7 mouse cellular contexts compared by ENCODE assay signal in the genomic region with DNA sequence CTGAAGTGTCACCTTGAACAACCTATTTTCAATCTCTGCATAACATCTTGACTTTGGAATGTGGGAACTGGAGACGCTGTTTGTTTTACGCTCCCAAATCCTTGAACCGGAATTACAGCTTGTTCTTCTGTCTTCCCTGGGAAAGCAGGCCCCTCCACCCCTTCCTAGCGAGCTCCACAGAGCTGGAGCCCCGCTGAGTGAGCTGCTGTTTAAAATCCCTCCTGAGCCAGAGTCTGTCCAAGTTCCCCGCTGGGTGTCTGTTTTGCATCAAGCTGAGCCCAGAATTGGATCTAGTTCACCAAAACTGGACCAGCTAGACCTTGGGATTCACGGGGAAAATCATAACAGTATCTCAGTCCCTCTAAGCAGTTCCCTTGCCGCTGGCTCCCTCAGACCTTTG.
DNase-seq lines count a peak whose midpoint lies in the region; ATAC-seq and TF ChIP-seq lines count a peak whose summit lies in the region.

No protein-coding gene starts in this region.

- DNase-seq in brain, embryonic 14.5 days (ENCODE audit: low read depth) = peak; percentile 66
- DNase-seq in cerebellum, postnatal 36 days = peak; percentile 75
- DNase-seq in gastrocnemius, postnatal 25 days = peak; percentile 17
- DNase-seq in mesoderm, embryonic 11.5 days (ENCODE audit: low read depth, low spot score) = peak; percentile 60
- no peak for DNase-seq in urinary bladder, postnatal 25 days (ENCODE audit: low spot score)

- peak overlapping the region; percentile 70 for H3K27ac ChIP-seq in intestine, embryonic 15.5 days
- H3K27ac ChIP-seq in stomach, embryonic 15.5 days = peak overlapping the region; percentile 74

- TF ChIP-seq POLR2A in brain, embryonic 14.5 days (IDR thresholded peaks at IDR 0.05; ENCODE audit: borderline replicate concordance, extremely low read depth, insufficient read depth, insufficient read length, poor library complexity, severe bottlenecking) = no peak

- no peaks in the 10 kb centered on the region for H3K27me3 ChIP-seq in intestine, embryonic 15.5 days (replicated peaks)
- no peaks in the 10 kb centered on the region for H3K27me3 ChIP-seq in stomach, embryonic 15.5 days (replicated peaks)

- H3K4me2 ChIP-seq in intestine, embryonic 15.5 days (replicated peaks) = peak overlapping the region; percentile 26
- H3K4me2 ChIP-seq in stomach, embryonic 15.5 days = peak overlapping the region; percentile 29; the same call in 1 of the 2 replicates

- no peaks in the 10 kb centered on the region for H3K9me3 ChIP-seq in intestine, embryonic 15.5 days
- H3K9me3 ChIP-seq in stomach, embryonic 15.5 days = no peaks in the 10 kb centered on the region

- ATAC-seq in intestine, embryonic 15.5 days = peak; percentile 60
- ATAC-seq in stomach, embryonic 15.5 days (ENCODE audit: insufficient read depth, low FRiP score, low read depth) = peak; percentile 47; the same call in 1 of the 2 replicates

- no peak for TF ChIP-seq CTCF in brain, embryonic 14.5 days (IDR thresholded peaks at IDR 0.05; ENCODE audit: borderline replicate concordance, extremely low read depth, insufficient read depth, insufficient read length)

- H3K4me1 ChIP-seq in intestine, embryonic 15.5 days (replicated peaks) = peaks cover 11% of the 10 kb centered on the region
- peaks cover 13% of the 10 kb centered on the region; the same call in 1 of the 2 replicates for H3K4me1 ChIP-seq in stomach, embryonic 15.5 days

- 13% methylated on average over 8 of the region's 8 CpGs for WGBS in intestine, embryonic 15.5 days
- 16% methylated on average over 8 of the region's 8 CpGs for whole genome bisulfite sequencing in stomach, embryonic 15.5 days

- H3K36me3 ChIP-seq in intestine, embryonic 15.5 days = no peaks in the 10 kb centered on the region
- H3K36me3 ChIP-seq in stomach, embryonic 15.5 days = no peaks in the 10 kb centered on the region

- H3K9ac ChIP-seq in intestine, embryonic 15.5 days = no peak overlapping the region
- H3K9ac ChIP-seq in stomach, embryonic 15.5 days = no peak overlapping the region

- H3K4me3 ChIP-seq in intestine, embryonic 15.5 days (replicated peaks) = no peak overlapping the region
- H3K4me3 ChIP-seq in stomach, embryonic 15.5 days (replicated peaks) = no peak overlapping the region
